Mouse (Mus musculus): Measurements from ENCODE around the gene Hexim1.
A peak's percentile ranks its signal among the peaks of the same experiment; 100 is the strongest.

DNA sequence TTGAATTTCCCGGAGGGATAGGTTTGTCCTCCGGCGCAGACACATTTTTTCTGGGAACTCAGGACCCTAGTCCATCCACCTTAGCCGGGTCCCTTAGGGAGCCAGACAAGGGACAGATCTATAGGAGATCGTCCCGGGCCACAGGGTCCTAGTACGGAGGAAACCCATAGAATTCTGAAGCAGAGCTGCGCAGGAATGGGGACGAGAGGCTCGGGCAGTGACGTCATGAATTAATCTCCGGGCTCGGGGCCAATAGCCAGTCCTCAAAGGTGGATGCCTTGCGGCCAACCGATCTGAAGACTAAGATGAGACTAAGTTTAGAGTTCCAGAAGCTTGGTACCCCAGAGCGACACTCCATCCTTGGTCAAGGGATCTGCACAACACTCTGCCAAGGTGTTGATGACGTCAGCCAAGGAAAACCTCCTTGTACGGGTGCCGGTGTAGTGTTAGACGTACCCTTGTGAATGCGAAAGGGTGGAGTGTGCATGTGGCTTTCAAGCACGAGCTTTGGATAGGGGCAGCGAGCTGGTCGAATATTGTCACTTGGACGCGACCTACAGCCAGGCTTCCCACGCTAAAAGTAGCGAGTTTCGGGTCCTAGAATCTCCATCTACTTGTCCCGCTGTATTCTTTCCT lies 14.0 kb upstream of the Hexim1 start:
- no peak for TF ChIP-seq CTCF (IDR thresholded peaks at IDR 0.05; ENCODE audit: borderline replicate concordance, insufficient read depth, low read length)
- peak; percentile 43; the same call in 1 of the 2 replicates for TF ChIP-seq POLR2A (IDR thresholded peaks at IDR 0.05; ENCODE audit: low read depth, low read length)
